Mouse (Mus musculus) intestine, postnatal 0 days (tissue): ENCODE results near the gene Pigq. TPM values are rescaled to one million over a fixed set of nuclear protein-coding genes. Genes with fewer than 3 reads are reported as not detected.

Source experiments
- ATAC-seq: fragments of 200-750 bp; cut with Nextera tagmentation; 2 replicates; pipeline ENCODE4 v1.8.0; 2017; ENCODE audit warnings: mild to moderate bottlenecking, moderate TSS enrichment, moderate library complexity
- H3K27ac ChIP-seq: fragments of 300-500 bp; sonication (generic); 2 replicates; pipeline ENCODE4 v1.5.1; 2014; ENCODE audit warnings: mild to moderate bottlenecking, low read depth, low read length, moderate library complexity
- H3K27me3 ChIP-seq: fragments of 300-500 bp; sonication (generic); replicated peaks from 2 replicates; pipeline ENCODE4 v1.6.1; 2014; ENCODE audit warnings: low read length, mixed read lengths; ENCODE audit not compliant: control insufficient read depth, insufficient read depth
- H3K36me3 ChIP-seq: fragments of 300-500 bp; sonication (generic); 2 replicates; pipeline ENCODE4 v1.6.1; 2014; ENCODE audit warnings: mild to moderate bottlenecking, moderate library complexity; ENCODE audit not compliant: control insufficient read depth, insufficient read depth
- H3K4me1 ChIP-seq: fragments of 300-500 bp; sonication (generic); replicated peaks from 2 replicates; pipeline ENCODE4 v1.6.1; 2014; ENCODE audit warnings: antibody characterized with exemption, low read length, mixed read lengths; ENCODE audit not compliant: control insufficient read depth, insufficient read depth
- H3K4me2 ChIP-seq: fragments of 300-500 bp; sonication (generic); replicated peaks from 2 replicates; pipeline ENCODE4 v1.6.1; 2014; ENCODE audit warnings: low read depth, mild to moderate bottlenecking, moderate library complexity
- H3K4me3 ChIP-seq: fragments of 300-500 bp; sonication (generic); 2 replicates; pipeline ENCODE4 v1.5.1; 2014; ENCODE audit warnings: low read depth, low read length
- H3K9ac ChIP-seq: fragments of 300-500 bp; sonication (generic); 2 replicates; pipeline ENCODE4 v1.6.1; 2014; ENCODE audit warnings: mild to moderate bottlenecking, low read depth, low read length
- H3K9me3 ChIP-seq: fragments of 300-500 bp; sonication (generic); 2 replicates; pipeline ENCODE4 v1.6.1; 2016; ENCODE audit warnings: mixed run types; ENCODE audit not compliant: control insufficient read depth
- CTCF ChIP-seq: sonication (generic); IDR thresholded peaks from 2 replicates; pipeline ENCODE4 v1.5.1; 2016; ENCODE audit warnings: low read depth, mild to moderate bottlenecking, control low read depth, antibody characterized with exemption, moderate library complexity
- WGBS: fragments of 180-500 bp; shearing (Covaris S2); extraction: QIAGEN DNeasy Blood & Tissue Kit; methylation state at CpG from one replicate; pipeline ENCODE4 v1.1.7; 2014; 5-methylcytosine and 5-hydroxymethylcytosine counted together
- polyA plus RNA-seq: library from polyadenylated mRNA; unstranded; fragments of >200 nt; fragmentation: Nextera tagmentation; extraction: Ambion mirVana; gene quantifications from 2 replicates; pipeline ENCODE4 v1.2.1, GENCODE M21; 2015

Pigq gene
- polyA plus RNA-seq, 1 experiment from 2014 or later = 34.9 TPM

GRCm38 (mm10) chr17:25949981-25950380, 5.2 kb upstream of the Pigq start:
- Histone ChIP-seq H3K36me3 (no peaks in the 10 kb centered on the region; the same call in 1 of the 2 replicates), H3K27me3 (peaks cover 38% of the 10 kb centered on the region), H3K9me3 (no peaks in the 10 kb centered on the region), H3K4me3 (no peak overlapping the region), H3K4me2 (no peak overlapping the region), H3K4me1 (no peaks in the 10 kb centered on the region), H3K9ac (no peak overlapping the region), H3K27ac (no peak overlapping the region)
- 75% methylated on average over 5 of the region's 5 CpGs for WGBS
- ATAC-seq = no peak
- no peak for TF ChIP-seq CTCF

DNA sequence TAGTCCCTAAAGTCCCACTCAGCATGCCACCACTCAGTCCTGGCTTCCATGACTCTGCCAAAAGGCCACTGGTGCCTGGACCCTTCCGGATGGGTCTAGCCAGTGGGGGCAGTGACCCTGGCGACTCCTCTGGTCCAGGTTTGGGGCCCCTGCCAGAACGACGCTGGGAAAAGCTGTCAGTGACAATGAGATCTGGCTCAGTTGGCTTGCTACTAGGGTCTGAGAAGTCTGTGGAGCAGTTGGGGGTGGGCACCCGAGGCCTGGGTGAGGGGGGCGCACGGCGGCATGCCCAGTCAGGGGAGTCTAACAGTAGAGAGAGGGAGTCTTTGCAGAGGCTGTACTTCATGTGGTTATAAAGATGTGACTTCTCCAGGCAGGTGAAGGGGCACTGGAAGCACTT, 3.3 kb upstream of the Pigq start:
- Histone ChIP-seq H3K9ac (no peak overlapping the region), H3K9me3 (no peaks in the 10 kb centered on the region), H3K4me1 (no peaks in the 10 kb centered on the region), H3K36me3 (no peaks in the 10 kb centered on the region; the same call in 1 of the 2 replicates), H3K4me2 (no peak overlapping the region), H3K4me3 (no peak overlapping the region), H3K27ac (no peak overlapping the region), H3K27me3 (peaks cover 33% of the 10 kb centered on the region)
- WGBS = 76% methylated on average over 8 of the region's 8 CpGs
- ATAC-seq = no peak
- TF ChIP-seq CTCF = no peak

DNA sequence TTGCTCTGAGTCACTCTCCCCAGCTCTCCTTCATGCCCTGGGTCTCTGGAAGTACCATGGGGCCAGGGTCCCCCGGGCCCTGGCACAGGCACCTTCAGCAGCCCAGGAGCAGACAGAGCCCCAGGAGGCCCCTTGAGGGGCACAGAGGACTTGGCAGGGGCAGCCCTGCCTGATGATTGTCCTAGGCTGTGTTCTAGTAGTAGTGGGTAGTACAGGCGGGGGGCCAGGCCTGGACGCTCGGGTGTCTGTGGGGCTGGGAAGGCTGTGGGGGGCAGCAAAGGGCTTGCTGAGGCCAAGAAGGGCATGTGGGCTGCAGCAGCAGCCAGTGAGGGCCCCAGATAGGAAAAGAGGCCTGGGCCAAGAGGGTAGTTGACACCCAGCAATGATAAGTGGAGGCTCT, 2.8 kb upstream of the Pigq start:
- H3K9me3 ChIP-seq = no peaks in the 10 kb centered on the region
- no peak overlapping the region for H3K27ac ChIP-seq
- no peak overlapping the region for H3K9ac ChIP-seq
- no peak for ATAC-seq
- peaks cover 28% of the 10 kb centered on the region for H3K27me3 ChIP-seq
- no peaks in the 10 kb centered on the region for H3K4me1 ChIP-seq
- H3K4me2 ChIP-seq = no peak overlapping the region
- H3K36me3 ChIP-seq = no peaks in the 10 kb centered on the region; the same call in 1 of the 2 replicates
- H3K4me3 ChIP-seq = no peak overlapping the region
- WGBS = 94% methylated on average over 4 of the region's 4 CpGs
- TF ChIP-seq CTCF = no peak

DNA sequence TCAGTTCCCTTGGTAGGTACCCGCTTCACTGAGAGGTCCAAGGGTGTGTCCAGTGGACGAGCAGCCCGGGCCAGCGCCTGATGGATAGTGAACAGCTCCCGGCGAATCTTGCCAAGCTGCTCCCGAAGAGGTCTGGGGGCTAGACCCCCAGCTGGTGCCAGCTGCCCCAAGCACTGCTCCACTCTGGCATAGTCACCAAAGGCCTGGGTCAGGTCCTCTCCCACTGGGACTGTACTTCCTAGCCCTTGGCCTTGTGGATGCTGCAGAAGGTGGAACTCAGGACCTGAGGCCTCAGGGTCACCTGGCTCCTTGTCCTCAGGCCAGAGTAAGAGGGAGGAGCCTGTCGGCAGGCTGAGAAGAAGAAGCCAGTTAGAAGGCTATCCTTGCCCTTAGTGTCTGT, 2.2 kb upstream of the Pigq start:
- Histone ChIP-seq H3K9me3 (no peaks in the 10 kb centered on the region), H3K9ac (no peak overlapping the region), H3K36me3 (no peaks in the 10 kb centered on the region; the same call in 1 of the 2 replicates), H3K4me1 (no peaks in the 10 kb centered on the region), H3K27me3 (peaks cover 21% of the 10 kb centered on the region), H3K4me2 (no peak overlapping the region), H3K4me3 (no peak overlapping the region), H3K27ac (no peak overlapping the region)
- TF ChIP-seq CTCF = no peak
- no peak for ATAC-seq
- WGBS = 75% methylated on average over 8 of the region's 8 CpGs

DNA sequence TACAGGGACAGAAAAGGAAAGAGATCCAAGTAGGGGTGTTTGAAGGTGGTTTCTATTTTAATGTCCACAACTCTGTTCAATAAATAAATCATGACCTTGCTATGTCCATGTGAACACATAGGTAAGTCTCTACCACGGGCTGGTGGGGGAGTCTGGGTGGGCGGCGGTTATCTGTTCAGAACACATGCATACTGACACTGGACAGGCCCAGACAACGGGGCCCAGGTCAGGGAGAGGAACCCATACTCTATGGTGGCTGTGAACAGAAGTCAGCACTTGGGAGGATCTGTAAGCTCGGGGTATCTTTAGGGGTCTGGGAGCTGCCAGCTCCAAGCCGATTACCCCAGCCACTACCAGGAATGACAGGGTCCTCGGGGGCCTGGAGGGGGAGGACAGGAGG, 1.6 kb upstream of the Pigq start:
- WGBS = 72% methylated on average over 7 of the region's 7 CpGs
- no peak for ATAC-seq
- TF ChIP-seq CTCF = no peak
- peaks cover 16% of the 10 kb centered on the region for H3K27me3 ChIP-seq
- no peaks in the 10 kb centered on the region for H3K9me3 ChIP-seq
- no peak overlapping the region for H3K4me3 ChIP-seq
- H3K36me3 ChIP-seq = no peaks in the 10 kb centered on the region; the same call in 1 of the 2 replicates
- H3K27ac ChIP-seq = no peak overlapping the region
- no peak overlapping the region for H3K4me2 ChIP-seq
- H3K9ac ChIP-seq = no peak overlapping the region
- no peaks in the 10 kb centered on the region for H3K4me1 ChIP-seq

DNA sequence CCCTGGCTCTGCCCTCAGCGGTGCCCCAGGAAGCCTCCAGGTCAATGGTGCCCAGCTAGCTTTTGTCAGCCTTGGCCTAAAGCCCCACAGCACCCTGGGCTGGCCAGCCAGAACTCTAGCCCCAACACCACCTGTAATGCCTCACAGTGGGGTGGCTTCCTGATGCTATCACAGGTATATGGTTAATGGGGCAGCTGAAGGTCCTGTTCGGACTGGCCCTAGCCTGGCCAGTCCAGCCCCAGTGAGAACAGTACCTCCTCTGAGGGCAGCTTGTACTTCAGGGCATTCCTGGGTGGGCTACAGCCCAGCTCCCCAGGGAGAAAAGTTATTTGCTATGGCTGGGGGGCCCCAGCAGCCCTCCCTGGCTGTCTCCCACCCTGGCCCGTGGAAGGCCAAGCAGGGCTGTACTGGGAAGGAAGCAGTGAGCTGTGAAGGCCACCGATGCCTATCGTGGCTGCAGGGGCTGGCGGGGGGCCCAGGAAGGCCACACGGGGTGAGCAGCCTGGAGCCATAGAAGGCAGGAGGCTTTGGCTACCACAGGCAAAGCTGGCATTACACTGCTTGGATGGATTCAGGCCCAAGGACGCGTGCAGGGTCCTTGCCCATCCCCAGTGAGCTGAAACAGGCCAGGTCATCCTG, 900 bp upstream of the Pigq start:
- Histone ChIP-seq H3K4me1 (no peaks in the 10 kb centered on the region; the same call in 1 of the 2 replicates), H3K27me3 (peaks cover 9% of the 10 kb centered on the region), H3K27ac (no peak overlapping the region), H3K9ac (no peak overlapping the region), H3K4me3 (no peak overlapping the region), H3K4me2 (no peak overlapping the region), H3K9me3 (no peaks in the 10 kb centered on the region), H3K36me3 (no peaks in the 10 kb centered on the region; the same call in 1 of the 2 replicates)
- ATAC-seq = no peak
- 78% methylated on average over 9 of the region's 9 CpGs for WGBS
- TF ChIP-seq CTCF = no peak
